Mouse (Mus musculus): Measurements from ENCODE around the gene Syt13.

The Syt13 gene

GRCm38 (mm10) chr2:92980165-92980564 lies 65.3 kb downstream of the Syt13 start:
- POLR2A ChIA-PET = interaction anchor here in 3 of 4 experiments (0.6 to 1.1 kb wide), 4 partner anchors 8 to 60 kb away, joined by 3 to 6 read pairs (median 4); no protein-coding TSS in a partner anchor
- CTCF ChIA-PET = interaction anchor here in 1 of 4 experiments (1.0 kb wide), 1 partner anchor 8 kb away, joined by 3 read pairs; no protein-coding TSS in a partner anchor

DNA sequence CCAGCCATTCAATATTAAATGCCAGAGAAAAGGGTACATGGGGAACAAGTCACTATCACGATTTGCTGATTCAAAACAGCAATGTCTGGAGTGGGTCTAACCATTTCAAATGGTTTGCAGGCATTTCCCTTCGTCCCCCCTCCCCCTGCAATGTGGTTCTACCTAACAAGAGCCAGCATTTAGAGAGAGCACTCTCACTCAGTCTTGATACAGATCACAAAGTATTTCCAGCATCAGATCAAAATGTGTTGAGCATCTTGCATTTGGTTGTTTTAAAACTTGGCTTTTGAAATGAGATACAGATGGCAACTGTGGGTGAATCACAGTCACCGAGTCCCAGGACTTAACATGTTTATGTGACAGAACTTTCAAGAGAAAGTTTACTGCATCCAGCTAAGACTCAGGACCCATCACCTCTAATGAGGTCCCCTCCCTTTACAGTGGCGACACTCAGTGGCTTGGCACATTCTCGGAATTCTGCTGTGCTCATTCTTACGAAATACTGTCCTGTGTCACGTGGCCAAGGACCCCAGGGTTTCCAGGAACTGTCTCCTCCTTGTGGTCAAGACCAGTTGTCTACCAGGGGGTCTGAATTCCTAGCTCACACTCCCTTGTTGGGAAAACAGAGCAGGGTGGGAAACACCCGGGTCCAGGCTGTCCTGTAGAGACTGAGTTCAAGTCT lies 67.8 kb downstream of the Syt13 start:
- ChIA-PET POLR2A (interaction anchor here in 2 of 4 experiments (1.3 to 2.6 kb wide), 4 partner anchors 8 to 14 kb away, joined by 3 to 8 read pairs (median 4); no protein-coding TSS in a partner anchor), CTCF (interaction anchor here in 2 of 4 experiments (0.6 to 1.3 kb wide), 4 partner anchors 9 to 480 kb away, joined by 3 to 4 read pairs (median 3); no protein-coding TSS in a partner anchor)

GRCm38 (mm10) chr2:92983273-92983620 lies 68.3 kb downstream of the Syt13 start:
- ChIA-PET POLR2A (interaction anchor here in 2 of 4 experiments (1.3 to 2.6 kb wide), 4 partner anchors 9 to 15 kb away, joined by 3 to 8 read pairs (median 4); no protein-coding TSS in a partner anchor), CTCF (interaction anchor here in 2 of 4 experiments (0.5 to 1.3 kb wide), 5 partner anchors 10 to 479 kb away, joined by 3 to 4 read pairs (median 3); no protein-coding TSS in a partner anchor)

DNA sequence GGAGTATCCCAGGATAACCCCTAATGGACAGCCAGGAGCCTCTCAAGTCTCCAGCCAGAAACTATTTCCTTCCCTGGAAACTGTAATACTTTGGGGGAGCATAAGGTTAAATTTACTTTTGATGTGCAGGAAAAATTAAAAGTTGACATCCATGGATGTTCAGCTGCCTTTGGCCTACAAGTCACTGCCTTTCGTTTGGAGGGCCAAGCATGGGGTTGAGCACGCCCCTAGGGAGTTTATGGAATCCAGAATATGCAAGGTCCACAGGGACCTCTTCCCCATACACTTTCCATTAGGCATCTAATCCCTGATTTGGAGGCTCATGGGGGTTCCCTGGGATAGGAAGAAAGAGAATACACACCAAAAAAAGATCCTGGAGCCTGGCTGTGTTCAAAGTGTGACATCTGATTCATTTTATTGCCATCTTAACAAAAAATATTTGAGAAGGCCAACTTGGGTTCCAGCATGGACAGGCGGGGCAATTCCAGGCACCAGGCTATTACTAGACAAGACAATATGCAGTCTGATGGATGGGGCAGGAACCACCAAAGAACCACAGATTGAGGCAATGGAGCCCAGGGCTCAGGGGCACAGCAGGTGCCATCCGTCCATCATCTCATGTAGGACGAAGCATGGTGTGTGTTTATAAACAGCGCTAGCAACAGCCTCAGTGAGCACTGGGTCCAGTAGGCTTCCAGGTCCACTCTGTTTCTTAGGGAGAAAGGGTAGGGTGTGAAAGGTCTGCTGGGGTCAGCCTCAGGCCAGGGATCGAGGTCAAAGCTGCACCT lies 69.6 kb downstream of the Syt13 start:
- ChIA-PET CTCF (interaction anchor here in 1 of 4 experiments (0.6 to 1.2 kb wide), 3 partner anchors 11 to 13 kb away, joined by 3 read pairs; no protein-coding TSS in a partner anchor), POLR2A (interaction anchor here in 2 of 4 experiments (1.4 to 2.3 kb wide), 2 partner anchors 11 to 13 kb away, joined by 4 to 8 read pairs; no protein-coding TSS in a partner anchor)

DNA sequence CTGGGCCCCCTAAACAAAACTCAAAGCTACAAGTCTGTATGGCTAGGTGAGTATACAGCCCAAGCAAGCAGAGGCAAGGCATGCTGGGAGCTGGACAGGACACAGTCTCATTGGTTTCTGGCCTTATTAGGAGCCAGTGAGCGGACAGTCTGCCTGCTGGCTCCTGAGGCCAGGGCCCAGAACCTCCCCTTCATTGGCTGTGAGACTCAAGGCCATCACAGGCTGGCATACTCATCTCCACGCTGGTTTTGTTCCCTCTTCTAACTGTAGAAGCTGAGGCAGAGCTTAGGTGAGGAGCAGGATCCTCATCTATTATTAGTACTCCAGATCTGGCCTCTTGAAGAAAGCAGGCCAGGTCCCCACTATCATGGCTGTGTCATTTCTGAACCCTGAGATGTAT lies 70.3 kb downstream of the Syt13 start:
- CTCF ChIA-PET = interaction anchor here in 2 of 4 experiments (0.7 to 1.2 kb wide), 4 partner anchors 12 to 348 kb away, joined by 3 to 9 read pairs (median 3); no protein-coding TSS in a partner anchor

DNA sequence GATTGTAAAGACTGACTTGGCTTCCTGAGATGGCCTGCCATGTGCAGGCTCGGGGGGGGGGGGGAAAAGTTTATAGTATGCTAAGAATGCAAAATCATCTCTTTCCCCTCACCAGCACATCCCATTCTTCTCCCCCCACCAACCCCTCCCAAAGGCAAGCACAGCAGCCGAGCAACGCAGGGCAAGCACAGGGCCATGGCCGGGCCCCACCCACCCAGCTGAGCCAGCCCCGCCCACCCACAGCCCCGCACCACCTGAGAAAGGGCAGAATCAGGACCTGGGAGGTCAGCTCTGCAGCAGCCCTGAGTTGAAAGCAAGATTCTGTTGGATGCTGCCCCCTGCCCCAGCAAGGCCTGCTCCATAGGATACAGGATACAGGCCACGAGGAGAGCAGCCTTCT lies 70.7 kb downstream of the Syt13 start:
- CTCF ChIA-PET = interaction anchor here in 2 of 4 experiments (0.6 to 1.2 kb wide), 6 partner anchors 12 to 622 kb away, joined by 3 to 9 read pairs (median 3); no protein-coding TSS in a partner anchor

More for the DNA sequence above, 70.3 kb downstream of the Syt13 start:
- POLR2A ChIA-PET = interaction anchor here in 3 of 4 experiments (0.6 to 2.3 kb wide), 5 partner anchors 12 to 444 kb away, joined by 3 to 8 read pairs (median 4); no protein-coding TSS in a partner anchor

DNA sequence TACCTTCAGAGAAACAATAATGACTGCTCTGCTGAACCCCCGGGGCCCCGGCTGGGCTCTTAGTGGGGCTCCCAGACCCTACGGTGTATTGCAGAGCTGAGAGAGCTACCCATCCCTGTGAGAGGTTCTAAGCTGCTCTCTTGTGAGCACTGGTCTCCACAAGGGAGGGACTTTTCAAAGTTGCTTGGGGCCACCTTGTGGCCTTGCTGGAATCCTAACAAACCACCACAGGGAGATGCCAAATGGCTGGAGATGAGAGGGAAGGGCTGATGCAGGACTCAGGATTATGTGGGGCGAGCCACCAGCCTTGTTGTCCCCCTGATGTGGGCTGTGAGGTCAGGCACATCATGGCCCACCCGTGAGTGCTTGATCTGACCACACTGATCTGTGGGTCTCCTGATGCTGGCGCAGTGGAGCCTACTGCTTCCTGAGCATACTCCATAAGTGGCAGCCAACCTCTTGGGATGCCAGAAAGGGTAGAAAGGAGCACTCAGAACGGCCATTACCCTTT lies 72.3 kb downstream of the Syt13 start:
- POLR2A ChIA-PET = interaction anchor here in 3 of 4 experiments (0.6 to 1.3 kb wide), 3 partner anchors 10 to 30 kb away, joined by 3 to 9 read pairs (median 4); no protein-coding TSS in a partner anchor
- CTCF ChIA-PET = interaction anchor here (0.6 to 1.8 kb wide), 5 partner anchors 12 to 755 kb away, joined by 3 to 12 read pairs (median 4); no protein-coding TSS in a partner anchor

More for the DNA sequence above, 70.7 kb downstream of the Syt13 start:
- POLR2A ChIA-PET = interaction anchor here in 3 of 4 experiments (0.6 to 2.3 kb wide), 5 partner anchors 12 to 444 kb away, joined by 3 to 8 read pairs (median 4); no protein-coding TSS in a partner anchor

GRCm38 (mm10) chr2:92987901-92988631 lies 73.2 kb downstream of the Syt13 start:
- CTCF ChIA-PET = interaction anchor here (0.6 to 1.8 kb wide), 19 partner anchors 11 to 672 kb away, joined by 3 to 12 read pairs (median 4); no protein-coding TSS in a partner anchor

GRCm38 (mm10) chr2:92989593-92989992 lies 74.7 kb downstream of the Syt13 start:
- CTCF ChIA-PET = interaction anchor here in 3 of 4 experiments (0.5 to 1.1 kb wide), 5 partner anchors 35 to 381 kb away, joined by 3 to 6 read pairs (median 4); no protein-coding TSS in a partner anchor
- POLR2A ChIA-PET = interaction anchor here in 2 of 4 experiments (1.0 to 1.4 kb wide), 2 partner anchors 16 to 40 kb away, joined by 3 read pairs; no protein-coding TSS in a partner anchor

More at GRCm38 (mm10) chr2:92987901-92988631, 73.2 kb downstream of the Syt13 start:
- POLR2A ChIA-PET = interaction anchor here in 2 of 4 experiments (0.5 to 1.3 kb wide), 6 partner anchors 14 to 936 kb away, joined by 3 to 4 read pairs (median 4); no protein-coding TSS in a partner anchor

DNA sequence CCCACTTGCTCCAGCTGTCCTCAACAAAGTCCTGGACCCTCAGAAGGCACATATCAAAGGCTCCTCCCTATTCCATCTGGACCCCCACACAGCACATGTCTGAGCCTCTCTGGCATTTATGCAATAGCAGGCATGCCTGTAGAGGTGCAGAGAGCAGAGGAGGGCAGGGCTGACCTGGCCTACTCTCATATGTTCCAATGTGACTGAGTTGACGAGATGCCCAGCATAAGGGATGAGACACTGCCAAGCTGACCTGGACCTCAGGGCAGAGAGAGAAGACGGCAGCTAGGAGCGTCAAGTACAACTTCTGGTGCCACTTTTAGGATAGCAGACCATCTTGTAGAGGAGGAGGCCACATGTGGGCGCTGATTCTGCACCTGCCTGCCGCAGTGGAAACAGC lies 77.1 kb downstream of the Syt13 start:
- CTCF ChIA-PET = no interaction called here

DNA sequence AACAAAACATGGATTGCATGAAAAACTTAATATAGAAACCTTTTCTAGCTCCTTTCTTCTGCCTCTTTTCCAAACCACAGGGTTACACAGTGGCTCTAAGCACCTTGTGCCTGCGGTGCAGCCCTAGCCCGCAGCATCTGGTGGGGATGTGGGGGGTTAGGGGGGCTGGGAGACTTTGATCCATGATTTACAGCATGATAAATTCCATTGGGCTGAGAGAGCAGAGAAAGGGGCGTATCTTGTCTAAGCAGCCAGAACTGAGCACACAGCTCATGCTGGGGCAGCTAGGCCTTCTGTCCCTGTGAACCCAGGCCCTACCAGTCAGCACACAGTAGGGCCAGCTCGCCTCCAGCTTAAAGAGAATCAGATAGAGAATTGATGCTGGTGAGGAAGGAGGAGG lies 90.1 kb downstream of the Syt13 start:
- POLR2A ChIA-PET = interaction anchor here in 1 of 4 experiments (1.1 kb wide), 1 partner anchor 17 kb away, joined by 3 read pairs; no protein-coding TSS in a partner anchor
- CTCF ChIA-PET = interaction anchor here in 2 of 4 experiments (0.7 to 1.6 kb wide), 5 partner anchors 9 to 31 kb away, joined by 3 to 5 read pairs (median 3); no protein-coding TSS in a partner anchor

More for the DNA sequence above, 77.1 kb downstream of the Syt13 start:
- POLR2A ChIA-PET = no interaction called here

Data from embryonic stem cell, embryonic (primary cell).